Mouse (Mus musculus) CH12F3 (cell line): ENCODE data around the gene Edn2.

Source experiments
- in situ Hi-C: fragments of 300-500 bp; cut with MboI; formaldehyde crosslinking; loops from 2 replicates; pipeline ENCODE4 v1.14.3; 2020; ENCODE audit warnings: low sequenced_read_pairs

The Edn2 gene

DNA sequence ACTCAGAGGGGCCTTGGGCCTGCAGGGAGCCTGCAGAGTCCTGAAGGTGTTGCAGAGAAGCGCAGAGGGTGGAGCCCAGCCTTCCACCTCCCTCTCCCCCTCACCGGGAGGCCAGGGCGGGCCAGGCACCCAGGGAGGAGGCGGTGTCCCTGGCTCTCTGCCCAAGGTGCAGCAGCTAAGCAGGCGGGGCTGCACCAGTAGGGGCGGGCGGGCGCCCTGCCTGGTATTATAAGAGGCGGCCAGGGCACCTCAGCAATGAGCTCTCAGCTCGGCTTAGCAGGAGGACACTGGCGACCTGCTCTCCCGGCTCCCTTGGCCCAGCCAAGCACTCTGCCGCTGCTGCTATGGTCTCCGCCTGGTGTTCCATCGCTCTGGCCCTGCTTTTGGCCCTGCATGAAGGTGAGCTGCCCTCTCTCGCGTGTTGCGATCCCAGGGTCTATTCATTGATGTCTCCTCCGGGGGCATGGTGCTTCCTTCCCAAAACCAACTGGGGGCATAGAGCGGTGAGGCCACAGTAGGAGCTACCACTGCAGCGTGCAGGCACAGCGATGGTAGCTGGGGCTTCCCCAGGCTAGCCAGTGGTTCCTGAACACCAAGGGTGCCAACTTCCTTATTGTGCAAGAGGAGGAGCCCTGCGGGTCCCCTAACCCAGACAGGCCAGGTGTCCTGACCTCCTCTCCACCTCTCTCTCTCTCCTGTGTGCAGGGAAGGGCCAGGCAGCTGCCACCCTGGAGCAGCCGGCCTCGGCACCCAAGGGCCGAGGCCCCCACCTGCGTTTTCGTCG lies at the start of gene Edn2:
Gene Edn2, plus strand, starts transcription at position 41 of the 784 bp plus-strand sequence.
- in situ Hi-C loops: no loop called here

DNA sequence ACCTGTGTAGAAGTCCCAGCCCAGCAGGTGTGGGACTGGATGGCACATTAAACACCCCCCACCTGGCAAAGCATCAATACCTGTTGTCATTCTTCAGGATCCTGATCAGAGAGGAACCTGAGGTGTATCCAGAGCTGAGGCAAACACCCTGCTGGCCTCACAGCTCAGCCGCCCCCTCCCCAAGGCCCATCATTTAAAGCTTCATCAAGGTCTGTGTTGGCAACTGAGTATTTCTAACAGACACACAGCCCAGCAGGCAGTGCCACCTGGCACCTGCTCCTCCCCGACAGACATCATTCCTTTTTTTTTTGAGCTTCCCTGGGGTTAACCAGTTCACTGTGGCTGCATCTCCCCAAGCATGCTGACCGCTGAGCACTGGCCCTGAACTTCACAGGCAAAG lies 45.5 kb upstream of the Edn2 start:
- in situ Hi-C loops: no loop called here

DNA sequence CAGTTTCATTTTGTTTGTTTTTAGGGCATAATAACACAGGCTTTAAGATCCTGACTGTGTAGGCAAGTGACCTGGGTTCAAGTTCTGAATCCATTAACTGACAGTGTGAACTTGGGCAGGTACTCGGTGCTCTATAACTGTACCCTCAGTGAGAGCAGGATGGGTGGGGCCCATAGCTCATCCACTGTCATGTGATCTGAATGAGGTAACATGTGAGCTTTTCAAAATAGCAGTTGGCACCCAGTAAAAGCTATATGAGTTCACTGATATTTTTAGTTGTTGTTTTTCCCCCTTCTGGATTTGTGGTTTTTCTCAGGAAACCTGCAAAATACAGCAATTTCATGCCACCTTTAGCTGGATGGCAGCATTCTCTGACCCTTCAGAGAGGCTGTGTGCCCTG lies 44.7 kb upstream of the Edn2 start:
- in situ Hi-C loops: no loop called here

DNA sequence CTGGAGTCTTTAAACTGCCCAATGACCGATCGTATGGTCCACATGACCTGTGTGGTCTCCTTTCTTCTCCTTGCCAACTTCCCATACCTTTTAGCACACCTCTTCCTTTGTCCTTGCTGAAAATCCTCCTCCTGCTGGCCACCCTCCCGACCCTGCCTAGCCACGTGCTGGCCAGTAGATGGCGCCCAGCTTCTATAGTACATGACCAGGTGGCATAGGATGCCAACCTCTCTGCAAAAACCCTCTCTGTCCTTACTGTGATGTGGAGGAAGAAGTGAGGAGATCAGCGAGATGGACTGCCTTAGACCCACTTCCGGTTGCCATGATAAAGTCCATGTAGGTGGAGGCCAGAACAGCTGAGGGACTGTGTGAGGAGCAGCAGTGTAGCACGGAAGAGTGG lies 40.7 kb upstream of the Edn2 start:
- in situ Hi-C loops: loop anchor here (10.0 kb wide), 1 partner anchor 485 kb away; the partner anchor contains the start of gene Guca2a

DNA sequence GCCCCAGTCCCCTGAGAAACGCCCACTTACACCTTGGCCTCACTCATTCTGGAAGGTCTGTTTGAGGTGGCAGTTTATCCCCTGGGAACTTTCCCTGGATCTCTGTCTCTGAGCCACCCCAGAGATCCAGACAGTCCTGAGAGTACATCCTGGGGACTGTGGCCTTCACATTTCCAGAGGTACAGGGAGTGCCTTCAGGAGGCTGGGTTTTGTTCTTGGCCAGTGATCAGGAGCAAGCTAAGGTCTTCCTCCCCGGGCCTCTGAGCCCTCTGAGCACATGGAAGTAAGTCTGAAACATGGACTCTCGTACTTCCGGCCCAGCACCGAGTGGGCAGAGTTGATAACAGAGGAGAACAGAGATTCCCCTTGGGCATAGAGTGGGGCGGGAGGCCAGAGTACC lies 36.4 kb upstream of the Edn2 start:
- in situ Hi-C loops: loop anchor here (10.0 kb wide), 1 partner anchor 490 kb away; the partner anchor contains the start of gene Guca2a

DNA sequence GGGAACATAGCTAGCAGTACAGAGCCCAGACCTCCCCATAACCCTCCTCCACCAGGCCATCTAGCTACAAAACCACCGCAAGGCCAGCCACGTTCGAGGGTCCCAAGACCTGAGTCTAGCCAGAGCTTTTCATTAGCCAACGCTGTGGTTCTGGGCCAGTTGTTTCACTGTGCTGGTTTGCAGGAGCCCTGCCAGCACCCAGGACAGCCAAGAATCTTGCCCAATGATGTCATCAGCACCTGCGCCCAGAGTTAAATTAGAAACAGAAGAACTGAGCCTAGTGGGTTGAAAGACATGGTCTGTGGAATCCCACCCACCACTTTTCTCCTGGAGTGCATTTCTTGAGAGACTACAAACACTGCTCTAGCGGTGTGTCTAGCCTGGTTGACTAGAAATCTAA lies 35.0 kb upstream of the Edn2 start:
- in situ Hi-C loops: loop anchor here (10.0 kb wide), 1 partner anchor 491 kb away; the partner anchor contains the start of gene Guca2a

DNA sequence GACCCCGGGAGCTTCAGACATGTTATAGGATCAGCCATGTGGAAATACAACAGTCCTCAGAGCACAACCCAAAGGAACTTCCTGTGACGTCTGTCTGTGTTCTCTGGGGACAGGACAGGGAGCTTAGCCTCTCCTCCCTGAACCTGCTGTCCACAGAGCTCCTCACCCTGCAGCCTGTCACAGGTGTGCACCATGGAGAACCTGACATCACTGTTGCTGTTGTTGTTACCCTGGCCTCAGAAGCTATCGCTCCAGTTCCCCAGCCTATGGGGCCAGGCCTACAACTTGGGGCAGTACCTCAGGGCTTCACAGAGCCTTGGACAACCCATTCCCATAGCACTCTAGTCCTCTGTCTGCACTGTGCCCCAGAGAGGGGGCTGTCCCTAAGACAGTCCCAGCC lies 33.7 kb upstream of the Edn2 start:
- in situ Hi-C loops: loop anchor here (10.0 kb wide), 1 partner anchor 493 kb away; the partner anchor contains the start of gene Guca2a

DNA sequence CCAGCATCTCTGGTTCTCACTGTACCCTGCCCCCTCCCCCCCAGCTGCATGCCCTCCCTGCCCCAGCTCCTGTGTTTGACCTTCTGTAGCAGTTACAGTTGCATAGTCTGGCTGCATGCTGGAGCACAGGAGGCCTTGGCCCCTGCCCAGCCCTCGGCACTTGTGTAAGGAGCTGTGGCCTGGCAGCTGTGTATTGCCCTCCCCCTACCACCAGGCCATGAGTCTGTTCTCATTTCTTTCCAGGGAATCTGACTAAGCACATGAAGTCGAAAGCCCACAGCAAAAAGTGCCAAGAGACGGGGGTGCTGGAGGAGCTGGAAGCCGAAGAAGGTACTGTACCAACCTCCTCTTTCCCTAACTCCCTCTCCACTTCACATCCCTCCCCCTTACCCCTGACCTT lies 33.0 kb upstream of the Edn2 start:
- in situ Hi-C loops: loop anchor here (10.0 kb wide), 1 partner anchor 493 kb away; the partner anchor contains the start of gene Guca2a

DNA sequence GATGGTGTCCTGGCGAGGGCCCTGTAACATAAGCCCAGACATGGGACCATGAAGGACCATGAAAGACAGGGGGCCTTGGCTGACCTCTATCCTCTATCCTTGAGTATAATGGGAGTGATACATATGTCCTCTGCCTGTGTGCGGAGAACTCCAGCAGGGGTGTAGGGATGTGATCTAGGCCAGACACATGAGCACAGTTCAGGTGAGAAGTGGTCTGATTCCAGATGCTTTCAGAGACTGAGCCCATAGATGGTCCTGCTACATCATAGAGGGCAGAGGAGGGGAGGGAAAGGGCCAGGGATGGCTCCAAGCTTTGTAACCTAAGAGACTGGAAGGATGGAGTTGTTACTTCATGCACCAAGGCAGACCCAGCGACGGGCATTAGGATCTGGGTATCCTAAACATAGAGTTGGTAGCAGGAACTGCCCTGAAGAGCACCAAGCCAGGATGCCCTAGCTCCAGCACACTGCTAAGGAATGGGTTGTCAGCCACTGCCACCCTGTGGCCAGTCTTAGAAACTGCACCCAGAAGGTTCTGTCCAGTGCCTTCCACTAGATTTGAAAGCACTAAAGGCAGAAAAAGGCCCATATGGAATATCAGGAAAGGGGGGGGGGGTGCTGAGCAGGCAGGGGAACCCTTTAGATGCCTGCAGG lies 31.6 kb upstream of the Edn2 start:
- in situ Hi-C loops: loop anchor here (10.0 kb wide), 1 partner anchor 495 kb away; the partner anchor contains the start of gene Guca2a

DNA sequence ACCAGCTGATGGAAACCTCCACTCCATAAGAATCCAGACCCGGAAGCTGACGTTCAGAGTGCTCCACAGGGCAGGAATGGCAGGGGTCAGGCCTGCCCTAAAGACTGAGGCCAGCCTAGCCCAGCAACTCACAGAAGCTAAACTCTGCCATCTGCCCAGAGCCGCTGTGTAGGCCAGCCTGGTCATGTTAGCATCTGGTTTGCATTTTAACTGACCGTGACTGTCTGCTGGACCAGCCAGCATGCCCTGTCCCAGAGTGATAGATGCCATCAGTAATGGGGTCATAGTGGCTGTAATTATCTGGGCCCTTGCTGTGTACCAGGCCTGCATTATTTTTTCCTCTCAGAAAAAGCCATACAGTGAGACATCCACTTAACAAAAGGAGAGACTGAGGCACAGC lies 30.1 kb upstream of the Edn2 start:
- in situ Hi-C loops: no loop called here

DNA sequence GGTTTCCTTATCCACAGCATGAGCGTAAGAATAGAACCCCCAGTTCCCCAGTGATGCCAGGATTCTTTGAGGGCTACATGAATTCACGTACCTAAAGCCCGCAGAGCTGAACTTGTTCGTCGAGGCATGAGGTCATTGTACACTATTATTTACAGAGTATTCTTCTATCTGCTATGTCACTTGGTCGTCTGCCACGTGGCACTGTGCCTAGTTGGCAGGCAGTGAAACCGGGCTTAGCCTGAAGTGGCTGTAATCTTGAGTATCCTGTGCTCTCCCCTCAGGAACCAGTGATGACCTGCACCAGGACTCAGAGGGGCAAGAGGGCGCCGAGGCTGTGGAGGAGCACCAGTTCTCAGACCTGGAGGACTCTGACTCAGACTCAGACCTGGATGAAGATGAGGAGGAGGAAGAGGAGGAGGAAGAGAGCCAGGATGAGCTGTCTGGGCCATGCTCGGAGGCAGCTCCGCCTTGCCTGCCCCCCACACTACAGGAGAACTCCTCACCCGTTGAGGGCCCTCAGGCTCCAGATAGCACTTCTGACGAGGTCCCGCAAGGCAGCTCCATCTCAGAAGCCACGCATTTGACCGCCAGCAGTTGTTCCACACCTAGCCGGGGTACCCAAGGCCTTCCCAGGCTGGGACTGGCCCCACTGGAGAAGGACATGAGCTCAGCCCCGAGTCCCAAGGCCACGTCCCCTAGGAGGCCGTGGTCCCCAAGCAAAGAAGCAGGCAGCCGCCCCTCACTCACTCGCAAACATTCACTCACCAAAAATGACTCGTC lies 29.4 kb upstream of the Edn2 start:
- in situ Hi-C loops: no loop called here

DNA sequence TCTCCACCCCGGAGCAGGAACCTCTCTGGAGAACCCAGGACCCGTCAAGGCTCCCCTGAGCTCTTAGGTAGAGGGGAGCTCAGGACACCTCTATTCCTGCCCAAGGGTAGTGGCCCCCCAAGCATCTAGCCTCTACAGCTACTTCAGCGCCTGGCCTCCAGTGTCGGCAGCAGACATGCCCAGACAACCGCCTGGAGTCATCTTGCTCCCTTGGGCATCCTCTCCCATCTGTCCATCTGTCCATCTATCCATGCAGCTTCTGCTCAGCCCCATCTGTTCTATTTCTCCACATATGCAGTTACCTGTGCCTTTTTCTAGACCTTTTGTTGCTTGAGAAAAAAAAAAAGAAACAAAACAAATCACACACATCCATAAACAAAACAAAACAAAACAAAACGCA lies 26.8 kb upstream of the Edn2 start:
- in situ Hi-C loops: no loop called here

DNA sequence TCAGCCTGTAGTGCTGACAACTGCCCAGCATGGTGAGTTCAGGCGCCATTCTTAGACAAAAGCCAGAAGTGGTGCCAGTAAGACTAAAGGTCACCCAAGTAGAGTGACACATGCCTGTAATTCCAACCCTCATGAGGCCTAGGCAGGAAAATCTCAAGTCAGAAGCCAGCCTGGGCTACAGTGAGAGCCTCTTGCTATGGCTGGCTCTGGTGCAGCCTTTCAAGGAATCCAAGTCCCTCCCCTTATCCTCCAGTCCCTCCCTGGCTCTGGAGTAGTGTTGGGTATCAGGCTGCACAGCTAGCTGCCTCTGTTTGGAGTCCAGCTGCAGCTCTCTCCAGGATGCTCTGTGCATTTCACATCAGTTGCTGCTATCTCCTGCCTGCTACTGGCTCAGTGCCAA lies 19.2 kb upstream of the Edn2 start:
- in situ Hi-C loops: no loop called here

DNA sequence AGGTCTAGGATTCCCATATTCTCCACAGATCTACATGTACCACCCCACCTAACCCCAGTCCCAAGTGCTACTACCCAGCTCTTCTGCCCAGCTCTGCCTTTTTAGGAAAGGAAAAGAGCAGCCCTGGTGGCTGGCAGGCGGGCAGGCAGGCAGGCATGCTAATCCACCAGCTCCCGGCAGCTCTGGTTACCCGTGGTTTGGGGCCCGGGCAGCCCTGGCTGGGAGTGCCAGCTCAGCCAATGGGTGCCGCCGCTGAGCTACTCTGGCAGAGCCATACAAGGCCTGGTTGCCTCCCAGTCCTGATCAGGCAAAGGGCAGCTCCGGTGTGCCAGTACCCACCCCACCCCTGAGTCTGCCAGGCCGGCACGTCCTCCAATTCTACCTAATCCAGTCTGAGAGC lies 18.1 kb upstream of the Edn2 start:
- in situ Hi-C loops: no loop called here

DNA sequence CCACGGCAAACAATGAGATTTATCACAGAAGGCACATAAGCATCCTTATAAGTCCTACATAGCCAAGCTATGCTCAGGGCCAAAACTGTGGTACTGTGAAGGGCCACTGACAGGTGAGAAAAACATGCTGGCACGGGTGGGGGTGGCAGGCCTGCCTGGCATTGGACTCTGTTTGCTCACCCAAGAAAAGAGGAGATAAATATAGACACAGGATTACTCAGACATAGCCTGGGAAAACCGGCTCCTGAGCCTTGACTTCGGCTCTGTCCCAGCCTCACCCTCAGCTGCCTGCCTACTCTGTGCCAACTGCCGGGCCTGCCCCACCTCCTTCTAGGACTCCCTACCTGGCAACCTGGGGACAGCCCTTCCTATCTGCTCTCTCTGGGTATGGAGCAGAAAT lies 16.7 kb upstream of the Edn2 start:
- in situ Hi-C loops: no loop called here

DNA sequence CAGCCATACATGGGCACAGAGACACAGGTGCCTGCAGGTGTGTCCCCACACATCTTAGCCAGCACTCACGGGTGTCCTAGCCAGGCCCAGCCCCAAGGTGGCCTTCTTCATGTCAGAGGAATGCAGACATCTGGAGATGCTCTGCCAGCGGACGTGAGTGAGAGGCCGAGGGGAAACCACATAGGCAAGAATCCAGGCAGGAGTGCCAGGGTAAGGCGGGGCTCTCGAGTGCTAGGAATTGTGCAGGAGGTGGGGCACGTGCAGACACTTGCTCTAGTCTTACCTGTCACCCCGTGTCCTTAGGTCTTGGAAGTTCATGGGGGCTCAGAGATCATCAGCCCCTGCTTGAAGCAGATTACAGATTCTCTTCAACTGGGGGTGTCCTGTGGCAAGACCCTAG lies 15.1 kb upstream of the Edn2 start:
- in situ Hi-C loops: no loop called here

DNA sequence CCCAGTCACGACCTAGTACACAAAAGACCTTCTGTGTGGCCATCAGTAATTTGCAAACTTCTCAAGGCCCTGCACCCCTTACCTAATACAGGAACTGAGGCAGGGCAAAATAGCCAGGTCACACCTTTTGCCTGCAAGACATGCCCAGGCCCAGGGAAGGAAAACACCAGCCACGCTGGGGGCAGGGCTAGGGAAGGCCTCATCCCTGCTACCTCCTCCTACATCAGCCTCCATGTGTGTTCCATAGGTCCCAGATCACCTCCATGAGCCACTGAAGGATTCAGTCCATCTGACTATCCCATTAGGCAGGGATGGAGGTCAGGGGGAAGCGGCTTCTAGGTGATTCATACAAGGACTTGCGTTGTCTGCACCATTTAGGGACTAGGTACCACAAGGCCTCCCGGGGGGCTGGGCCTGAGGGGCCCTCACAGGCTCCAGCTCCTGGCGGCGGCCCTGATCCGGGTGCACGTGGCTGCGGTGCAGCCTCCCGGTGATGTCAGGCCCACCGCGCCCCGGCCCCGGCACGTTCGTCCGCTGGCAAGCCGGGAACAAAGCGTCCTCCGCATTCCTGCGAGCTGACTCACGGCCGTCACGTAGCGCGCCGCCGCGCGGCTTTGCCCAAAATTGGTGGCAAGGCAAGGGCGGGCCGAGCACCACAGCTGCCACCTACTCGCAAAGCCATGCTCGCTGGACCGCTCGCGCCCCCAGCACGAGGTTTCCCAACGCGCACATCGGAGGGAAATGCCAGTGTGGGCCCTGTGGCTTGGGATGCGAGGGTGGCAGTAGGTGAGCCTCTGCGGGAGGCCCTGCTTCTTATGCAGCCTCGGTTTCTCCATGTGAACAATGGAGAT lies 12.5 kb upstream of the Edn2 start:
- in situ Hi-C loops: no loop called here

DNA sequence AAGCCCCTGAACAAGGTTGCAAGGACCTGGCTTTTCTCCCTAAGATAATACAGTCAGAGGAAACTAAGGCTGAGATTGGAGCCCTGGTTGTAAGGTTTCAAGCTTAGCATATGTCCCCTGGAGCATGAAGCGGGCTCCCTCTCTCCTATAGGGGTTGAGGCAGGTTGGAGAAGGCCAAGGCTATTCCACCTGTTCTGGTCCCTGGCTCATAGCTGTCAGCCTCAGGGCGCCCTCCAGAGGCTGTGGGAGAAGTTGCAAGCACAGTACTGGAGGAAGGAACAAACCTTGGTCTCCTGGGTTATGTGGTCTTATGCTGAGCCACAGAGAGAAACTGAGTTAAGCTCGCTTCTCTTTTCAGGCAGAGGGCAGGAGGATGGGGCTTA lies 11.9 kb upstream of the Edn2 start:
- in situ Hi-C loops: no loop called here

DNA sequence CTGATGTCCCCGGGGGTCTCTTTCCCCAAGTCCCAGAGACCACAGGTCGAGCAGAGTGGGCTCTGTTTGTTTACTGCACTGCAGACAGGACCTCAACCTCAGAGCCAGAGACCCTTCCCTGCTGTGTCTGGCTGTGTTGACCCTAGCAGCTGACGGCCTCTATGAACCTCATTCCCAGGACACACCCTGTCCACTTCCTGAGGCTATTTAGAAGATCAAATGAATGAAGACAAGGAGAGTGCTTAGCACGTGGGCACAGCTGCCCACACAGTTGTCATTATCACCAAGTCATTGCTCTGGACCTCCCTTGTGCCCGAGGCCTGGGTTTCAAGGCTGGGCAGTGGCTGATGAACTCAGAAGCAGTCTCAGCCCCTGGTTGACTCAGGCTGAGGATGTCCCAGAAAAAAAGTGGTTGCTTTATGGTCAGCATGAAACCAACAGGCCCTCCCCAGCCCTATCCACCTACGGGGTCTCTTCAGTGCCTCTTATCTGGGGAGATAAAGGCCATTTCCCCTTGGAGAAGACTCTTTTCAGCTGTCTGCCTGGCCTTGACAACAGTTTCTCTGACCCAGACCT lies 10.6 kb upstream of the Edn2 start:
- in situ Hi-C loops: no loop called here

DNA sequence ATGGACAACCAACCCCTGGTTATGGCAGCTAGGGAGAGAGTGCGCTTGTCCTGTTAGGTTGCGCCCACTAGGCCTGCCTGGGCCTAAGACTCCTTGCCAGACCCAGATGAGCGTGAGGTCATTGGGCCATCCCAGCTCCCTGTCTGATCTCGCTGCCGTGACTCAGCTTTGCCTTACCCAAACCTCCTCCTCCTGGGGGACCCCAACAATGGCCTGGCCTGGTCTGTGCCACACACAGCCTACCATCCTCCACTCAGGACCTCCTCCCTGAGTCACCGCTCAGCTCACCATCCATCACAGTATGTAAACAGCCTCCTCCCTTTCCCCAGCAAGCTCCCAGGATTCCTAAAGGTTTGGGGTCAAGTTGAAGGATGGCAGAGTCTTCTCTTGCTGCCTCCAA lies 9.1 kb upstream of the Edn2 start:
- in situ Hi-C loops: no loop called here
